Mouse (Mus musculus): ENCODE measurements around the gene Dock4.

DNA sequence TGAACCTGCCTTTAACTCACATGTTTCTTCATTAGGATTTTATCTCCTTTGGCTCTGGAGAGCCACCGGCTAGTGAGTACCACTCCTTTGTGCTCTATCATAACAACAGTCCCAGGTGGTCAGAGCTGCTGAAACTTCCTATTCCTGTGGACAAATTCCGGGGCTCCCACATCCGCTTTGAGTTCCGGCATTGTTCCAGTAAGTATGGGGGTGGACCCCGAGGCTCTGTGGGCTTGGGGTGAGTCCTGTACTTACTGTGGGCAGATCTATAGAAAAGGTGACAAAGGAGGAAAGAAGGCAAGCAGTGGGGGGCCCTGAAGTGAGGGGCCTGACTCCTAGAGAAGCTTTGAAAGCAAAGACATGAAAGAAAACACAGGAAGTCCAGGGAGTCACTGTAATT, 258.5 kb downstream of the Dock4 start:
- no peak for TF ChIP-seq POLR2A (IDR thresholded peaks at IDR 0.05; ENCODE audit: insufficient read depth, low read depth, low read length)
- no peak for TF ChIP-seq CTCF (IDR thresholded peaks at IDR 0.05)
- no peak for TF ChIP-seq EP300 (IDR thresholded peaks at IDR 0.05; ENCODE audit: insufficient read depth, low read depth, low read length)
